Mouse (Mus musculus) Muller cell, postnatal 12 days (primary cell): ENCODE data around the gene Vmn1r155.
"Not testable (repeated sequence)": the region's sequence is repeated elsewhere in the genome, so short reads cannot be mapped to it uniquely, and the experiment has no call there.

ENCODE experiments used
- DNase-seq: peaks from one replicate; pipeline ENCODE4 v3.0.0-alpha.2; 2015; ENCODE audit errors: inconsistent ontology term

Gene Vmn1r155

GRCm38 (mm10) chr7:22657718-22658117, at the start of gene Vmn1r155:
Gene Vmn1r155, plus strand, starts transcription at chr7:22658018.
- not testable (repeated sequence) for DNase-seq

DNA sequence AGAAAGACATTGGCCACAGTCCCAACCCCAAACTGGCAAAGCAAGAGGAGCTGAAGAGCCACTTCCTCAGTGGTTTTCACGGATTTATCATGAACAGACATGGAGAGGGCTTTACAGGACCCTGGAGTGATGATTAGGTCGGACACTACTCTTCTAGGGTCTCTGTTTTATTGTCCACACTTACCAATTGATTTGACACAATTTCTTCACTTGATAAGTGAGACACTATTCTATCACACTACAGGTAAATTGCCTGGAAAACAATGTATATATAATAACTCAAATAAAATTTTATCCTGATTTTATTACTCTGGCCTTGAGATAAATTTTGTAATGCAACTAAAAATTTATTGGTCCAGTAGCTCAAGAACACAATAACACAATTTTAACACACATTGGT, 34.4 kb downstream of the Vmn1r155 start, which contains the start of gene Gm8693:
Gene Gm8693, minus strand, starts transcription at position 101 of the 400 bp plus-strand sequence.
- not testable (repeated sequence) for DNase-seq
